Mouse (Mus musculus) layer of hippocampus, adult 11-12 months (tissue): ENCODE measurements around the gene Crtc2.
A peak's percentile ranks its signal among the peaks of the same experiment; 100 is the strongest.

Experiments
- DNase-seq: peaks from one replicate; pipeline ENCODE4 v3.0.0; 2022; ENCODE audit warnings: low spot score

The Crtc2 gene

DNA sequence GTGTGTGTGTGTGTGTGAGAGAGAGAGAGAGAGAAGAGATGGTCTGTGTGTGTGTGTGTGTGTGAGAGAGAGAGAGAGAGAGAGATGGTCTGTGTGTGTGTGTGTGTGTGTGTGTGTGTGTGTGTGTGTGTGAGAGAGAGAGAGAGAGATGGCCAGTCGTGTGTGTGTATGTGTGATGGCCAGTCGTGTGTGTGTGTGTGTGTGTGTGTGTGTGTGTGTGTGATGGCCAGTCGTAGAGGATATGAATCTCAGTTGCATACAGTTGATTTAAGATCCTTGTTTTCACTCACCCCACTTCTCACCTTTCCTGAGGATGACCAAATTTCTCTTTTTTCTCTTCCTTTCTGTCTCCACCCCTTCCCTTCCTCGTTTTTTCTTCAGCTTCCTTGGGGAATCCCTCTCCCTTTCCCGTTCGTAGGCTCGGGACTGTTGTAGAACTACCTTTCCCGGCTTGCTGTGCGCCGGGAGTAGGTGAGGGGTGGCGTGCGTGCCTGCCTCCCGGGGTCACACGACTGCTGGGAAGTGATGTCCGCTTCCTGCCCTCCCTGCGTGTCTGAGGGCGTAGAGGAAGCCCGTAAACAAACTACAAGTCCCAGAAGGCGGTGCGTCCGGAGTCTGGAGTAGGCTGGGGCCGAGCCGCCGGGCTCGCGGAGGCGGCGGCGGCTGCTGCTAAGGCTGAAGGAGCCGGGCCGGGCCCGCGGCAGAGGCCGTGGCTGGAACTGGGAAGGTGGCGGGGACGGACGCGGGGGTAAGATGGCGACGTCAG is at the start of gene Crtc2:
Gene Crtc2 (plus strand): TSS at position 511 of the 766 bp plus-strand sequence.
- peak; percentile 97 for DNase-seq

DNA sequence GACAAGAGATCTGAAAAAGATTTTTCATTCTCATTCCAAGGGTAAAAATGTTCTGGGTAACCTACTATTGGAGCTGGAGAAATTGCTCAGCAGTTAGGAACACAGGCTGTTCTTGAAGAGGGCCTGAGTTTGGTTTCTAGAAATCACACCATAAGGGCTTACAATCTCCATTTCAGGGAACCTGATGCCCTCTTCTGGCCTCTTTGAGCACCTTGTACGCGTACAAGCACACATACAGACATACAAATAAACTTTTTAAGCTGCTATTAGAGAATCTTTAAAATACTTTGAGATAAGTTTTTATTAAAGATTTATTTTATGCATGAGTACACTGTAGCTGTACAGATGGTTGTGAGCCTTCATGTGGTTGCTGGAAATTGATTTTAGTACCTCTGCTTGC is 49.4 kb upstream of the Crtc2 start:
- no peak for DNase-seq

DNA sequence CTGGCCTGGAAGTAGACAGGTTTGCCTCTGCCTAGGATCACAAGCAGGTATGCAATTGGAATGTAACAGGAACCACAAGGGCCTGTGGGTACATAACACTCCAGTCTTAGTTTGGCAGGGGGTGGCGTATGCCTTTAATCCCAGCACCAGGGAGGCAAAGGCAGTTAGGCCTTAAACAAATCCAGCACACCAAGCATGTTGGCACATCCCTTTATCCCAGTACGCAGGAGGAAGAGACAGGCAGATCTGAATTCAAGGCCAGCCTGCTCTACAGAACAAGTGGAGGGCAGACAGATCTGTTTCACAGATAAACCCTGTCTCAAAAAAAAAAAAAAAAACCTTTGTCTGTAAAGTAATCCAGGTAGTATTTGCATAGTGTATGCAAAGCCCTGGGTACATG is 45.3 kb upstream of the Crtc2 start:
- DNase-seq, result no peak

DNA sequence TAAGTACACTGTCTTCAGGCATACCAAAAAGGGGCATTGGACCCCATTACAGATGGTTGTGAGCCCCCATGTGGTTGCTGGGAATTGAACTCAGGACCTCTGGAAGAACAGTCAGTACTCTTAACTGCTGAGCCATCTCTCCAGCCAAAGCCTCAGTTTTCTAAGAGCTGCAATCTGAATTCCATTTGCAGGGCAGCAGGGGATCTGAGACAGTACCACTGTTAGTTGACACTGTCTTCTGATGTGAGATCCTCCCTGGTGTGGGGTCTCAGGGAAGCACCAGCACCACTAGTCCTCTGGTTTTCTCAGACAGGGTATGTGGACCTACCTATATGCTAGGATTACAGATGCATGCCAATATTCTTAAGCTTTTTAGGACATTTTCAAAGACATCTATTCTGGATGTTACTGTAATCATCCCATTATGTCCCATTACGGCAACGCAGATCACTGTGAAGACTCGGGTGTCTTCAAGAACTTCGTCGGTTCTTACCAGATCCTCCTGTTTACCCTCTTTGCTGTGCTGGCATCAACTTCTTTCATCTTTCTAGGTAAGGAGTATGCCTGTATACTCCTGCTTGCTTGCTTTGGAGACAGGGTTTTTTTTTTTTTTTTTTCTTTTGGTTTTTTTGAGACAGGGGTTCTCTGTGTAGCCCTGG is 43.9 kb upstream of the Crtc2 start:
- DNase-seq, result no peak

DNA sequence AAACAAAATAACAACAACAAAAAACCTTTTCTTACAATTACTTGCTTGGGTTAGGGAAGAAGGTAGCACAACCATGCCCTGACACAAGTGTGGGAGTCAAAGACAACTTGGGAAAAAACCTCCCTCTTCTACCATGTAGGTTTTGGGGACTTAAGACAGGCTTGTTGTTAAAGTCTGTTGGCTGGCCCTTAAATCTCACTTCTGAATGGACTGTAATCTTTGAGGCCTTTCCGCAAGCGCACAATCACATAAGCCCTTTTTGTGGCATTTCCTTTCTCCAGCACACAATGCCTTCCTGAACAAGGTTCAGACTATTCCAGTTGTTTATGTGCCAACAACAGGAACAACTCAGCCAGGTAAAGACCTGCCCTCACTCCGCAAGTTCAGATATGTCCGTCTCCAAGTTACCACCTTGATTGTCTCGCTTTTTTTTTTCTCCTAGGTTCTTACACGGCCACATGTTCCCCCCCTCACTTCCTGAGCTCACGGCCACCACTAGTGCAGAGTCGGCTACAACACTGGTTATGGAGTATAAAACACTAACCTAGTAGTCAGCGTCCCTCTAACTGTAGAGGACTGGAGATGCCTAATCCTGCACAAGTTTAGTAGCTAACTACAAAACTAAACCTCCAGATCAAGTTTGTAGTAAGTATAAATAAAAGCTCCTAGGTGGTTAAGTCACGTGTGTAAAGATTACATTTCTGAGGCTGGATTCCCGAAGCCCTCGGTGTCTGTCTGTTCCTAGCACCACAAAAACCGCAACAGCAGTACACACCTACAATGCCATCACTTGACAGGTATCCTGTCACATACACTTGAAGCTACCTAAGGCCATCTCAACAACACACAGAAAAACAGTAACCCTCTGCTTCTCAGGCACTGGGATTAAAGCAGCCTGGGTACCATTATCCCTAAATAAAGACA is 42.2 kb upstream of the Crtc2 start:
- no peak for DNase-seq

DNA sequence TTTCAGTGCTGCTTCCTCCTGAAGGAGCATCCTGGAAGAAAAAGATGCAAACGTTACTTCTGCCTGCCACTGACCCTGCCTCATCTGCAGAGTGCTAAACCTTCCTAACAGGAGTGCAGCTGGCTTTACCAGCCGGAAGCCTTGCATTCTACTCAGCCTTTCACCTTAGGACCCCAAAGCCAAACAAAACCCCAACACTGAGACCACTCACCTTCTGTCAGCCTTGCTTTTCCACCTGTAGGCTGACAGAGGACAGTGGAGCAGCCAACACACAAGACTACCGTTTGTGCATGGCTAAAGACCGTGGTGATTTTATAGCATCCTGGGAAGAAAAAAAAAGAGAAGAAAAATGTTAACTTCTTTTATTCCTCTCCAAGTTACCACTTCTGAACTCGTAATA is 41.2 kb upstream of the Crtc2 start:
- no peak for DNase-seq

DNA sequence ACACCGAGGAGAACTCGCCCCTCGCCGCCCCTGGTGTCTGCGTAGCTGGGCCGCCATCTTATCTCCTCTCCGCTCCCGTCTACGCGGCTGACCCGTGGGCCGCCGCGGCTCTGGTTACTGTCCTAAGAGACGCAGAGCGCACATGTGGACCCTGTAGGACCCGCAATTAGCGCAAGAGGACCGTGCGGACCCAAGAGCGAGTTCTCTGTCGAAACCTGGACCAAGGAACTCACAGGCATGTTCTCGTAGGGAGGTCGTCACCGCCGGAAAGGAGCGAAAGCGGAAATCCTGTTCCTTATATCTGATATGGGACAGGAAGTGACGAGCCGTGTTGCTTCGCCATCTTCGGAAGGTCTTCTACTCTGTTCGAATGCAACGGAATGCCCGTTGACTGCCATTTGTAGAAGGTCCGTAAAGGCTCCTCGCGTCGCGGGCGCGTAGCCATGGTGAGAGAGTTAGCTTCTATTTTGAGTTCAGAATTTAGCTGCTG is 40.5 kb upstream of the Crtc2 start, which contains the start of the genes Rps27 and Rab13:
Gene Rps27 (minus strand): TSS at position 275 of the 490 bp plus-strand sequence.
Gene Rab13 (plus strand): TSS at position 319 of the 490 bp plus-strand sequence.
- DNase-seq, result peak; percentile 94

DNA sequence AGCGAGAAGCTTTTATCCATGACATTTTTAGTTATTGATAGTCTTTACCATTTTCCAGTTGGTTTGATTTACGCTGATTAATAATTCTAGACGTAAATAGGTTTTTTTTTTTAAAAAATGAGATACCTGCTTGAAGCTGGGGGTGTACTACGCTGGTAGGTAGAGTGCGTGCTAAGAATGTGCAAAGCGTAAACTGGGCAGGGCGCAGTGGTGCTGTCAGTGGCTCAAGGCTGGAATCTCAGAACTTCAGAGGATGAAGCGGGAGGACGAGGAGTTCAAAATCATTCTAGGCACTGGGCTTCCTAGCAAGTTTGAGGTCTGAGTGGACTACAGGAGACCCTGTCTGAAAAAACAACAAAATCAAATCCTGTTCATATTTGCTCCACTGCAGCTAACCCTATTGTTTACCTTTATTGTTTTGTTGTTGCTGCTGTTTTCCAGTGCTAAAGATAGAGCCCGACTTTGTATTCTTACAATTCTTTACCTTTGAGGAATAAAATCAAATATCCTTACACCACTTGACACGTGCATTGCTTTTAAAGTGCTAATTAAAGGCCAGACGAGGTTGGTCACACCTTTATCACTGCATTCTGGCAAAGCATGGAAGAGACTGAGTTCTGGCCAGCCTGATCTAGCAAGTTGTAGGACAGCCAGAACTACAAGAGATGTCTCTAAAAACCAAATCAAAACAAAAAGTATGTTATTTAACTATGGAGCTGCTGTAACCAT is 39.8 kb upstream of the Crtc2 start:
- peak; percentile 24 for DNase-seq

DNA sequence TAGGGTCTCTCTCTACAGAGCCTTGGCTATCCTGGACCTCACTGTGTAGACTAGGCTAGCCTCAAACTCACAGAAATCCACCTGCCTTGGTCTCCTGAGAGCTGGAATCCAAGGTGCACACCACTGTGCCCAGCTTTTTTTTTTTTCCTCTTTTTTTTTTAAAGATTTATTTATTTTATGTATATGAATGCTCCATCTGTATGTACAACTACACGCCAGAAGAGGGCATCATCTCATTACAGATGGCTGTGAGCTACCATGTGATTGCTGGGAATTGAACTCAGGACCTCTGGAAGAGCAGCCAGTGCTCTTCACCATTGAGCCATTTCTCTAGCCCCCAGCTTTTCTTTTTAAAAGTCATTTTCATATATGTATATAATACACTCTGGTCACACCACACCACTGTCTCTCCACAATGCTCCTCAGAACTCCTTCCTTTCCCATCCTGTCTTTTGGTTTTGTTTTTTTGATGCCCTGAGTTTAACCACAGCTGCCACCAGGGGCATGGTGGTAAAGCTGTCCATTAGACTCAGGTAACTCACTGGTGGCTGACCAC is 38.1 kb upstream of the Crtc2 start:
- no peak for DNase-seq

DNA sequence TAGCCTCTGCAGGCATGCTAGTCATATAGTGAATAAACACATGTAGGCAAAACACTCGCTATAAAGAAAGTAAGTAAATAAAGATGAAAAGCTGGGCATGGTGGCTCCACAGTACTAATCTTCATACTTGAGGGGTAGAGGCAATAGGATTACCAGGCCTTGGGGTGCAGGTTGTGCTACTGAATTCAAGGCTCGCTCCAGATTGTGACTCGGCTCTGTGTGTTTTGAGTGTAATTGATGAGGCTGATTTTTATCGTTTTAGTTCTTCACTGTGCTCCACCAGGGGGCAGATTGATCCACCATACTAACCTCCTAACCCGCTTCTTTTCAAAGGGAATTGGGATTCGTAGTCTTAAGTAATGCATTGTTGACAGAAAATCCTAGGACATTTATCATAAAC is 33.9 kb upstream of the Crtc2 start:
- DNase-seq, result peak; percentile 67

DNA sequence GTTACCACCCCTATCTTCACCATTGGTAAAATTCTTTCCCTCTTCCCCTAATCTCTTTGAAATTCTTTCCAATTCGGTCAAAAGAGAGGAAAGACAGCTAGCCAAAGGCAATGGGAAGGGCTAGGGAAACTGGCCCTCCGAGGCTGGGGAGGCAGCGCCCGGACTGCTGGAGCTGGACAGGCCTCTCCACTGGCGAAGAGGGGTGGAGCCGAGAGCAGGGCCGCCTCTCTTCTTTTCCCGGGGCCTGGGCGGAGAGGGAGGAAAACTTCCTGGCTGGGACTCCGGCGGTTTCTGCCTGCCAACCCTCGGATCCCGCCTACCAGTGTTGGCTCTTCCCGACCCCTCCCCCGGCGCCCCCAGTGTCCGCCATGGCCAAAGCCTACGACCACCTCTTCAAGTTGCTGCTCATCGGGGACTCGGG is 33.4 kb upstream of the Crtc2 start:
- DNase-seq, result peak; percentile 53

DNA sequence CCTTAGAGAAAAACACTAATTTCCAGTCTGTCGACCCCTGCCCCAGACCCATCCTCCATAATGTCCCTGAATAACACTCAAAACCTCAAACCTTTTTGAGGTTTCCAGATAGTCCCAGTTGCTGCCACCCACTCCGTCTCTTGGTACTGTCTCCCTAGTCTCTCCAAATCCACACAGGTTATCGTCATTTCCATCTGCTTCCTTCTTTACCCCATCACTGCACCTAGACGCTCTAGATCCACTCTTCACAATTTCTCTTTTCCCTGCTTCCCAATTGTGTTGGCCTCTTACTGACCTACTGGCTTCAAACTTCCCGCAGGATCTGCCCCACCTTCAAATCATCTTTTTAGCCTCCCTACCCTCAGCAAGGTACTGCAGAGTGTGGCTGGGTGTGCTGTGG is 32.8 kb upstream of the Crtc2 start:
- no peak for DNase-seq

DNA sequence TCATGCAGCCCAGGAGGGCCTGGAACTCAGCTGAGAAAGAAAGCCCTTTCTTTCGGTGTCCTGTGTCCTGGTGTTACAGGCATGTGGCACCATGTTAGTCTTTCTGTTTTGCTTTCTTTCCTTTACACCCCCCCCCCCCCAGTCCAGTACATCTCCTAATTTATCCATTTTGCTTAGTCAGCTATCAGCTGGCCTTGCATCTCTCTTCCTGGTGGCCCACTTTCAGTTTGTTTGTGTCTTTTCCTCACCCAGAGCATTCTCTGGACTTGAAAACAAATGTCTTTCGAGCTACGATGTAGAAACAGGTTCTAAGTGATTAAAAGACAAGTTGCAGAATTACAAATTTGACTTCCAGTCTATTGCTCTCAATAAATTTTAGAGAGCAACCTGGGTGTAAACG is 31.5 kb upstream of the Crtc2 start:
- no peak for DNase-seq

DNA sequence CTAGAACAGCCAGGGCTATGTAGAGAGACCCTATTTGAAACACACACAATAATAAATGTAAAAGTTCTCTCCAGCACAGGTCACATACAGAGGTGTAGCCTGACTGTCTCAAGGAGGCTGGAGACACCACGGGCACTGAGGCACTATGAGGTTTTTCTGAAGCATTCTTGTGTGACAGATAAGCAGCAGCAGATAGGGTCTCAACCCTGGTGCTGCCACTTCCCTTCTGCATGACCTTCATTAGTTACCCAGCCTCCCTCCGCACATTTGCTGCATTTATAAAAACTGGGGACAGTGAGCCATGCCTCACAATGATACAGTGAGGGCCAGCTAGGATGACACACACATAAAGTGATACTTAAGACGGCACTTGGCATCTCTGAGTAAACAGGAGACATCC is 31.0 kb upstream of the Crtc2 start:
- DNase-seq, result no peak

DNA sequence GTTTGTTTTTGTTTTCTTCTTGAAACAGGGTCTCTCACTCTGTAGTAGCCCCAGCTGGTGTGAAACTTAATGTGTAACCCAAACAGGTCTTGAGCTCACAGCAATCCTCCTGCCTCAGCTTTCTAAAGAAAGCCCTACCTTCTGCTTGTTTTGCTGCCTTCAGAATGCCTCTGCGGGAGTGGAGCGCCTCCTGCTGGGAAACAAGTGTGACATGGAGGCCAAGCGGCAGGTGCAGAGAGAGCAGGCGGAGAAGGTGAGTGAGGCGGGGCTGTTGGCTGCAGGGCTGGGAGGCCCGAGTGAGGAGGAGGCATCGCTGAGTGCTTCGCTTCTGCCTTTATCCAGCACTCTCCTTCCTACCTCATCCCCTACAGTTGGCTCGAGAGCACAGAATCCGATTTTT is 29.6 kb upstream of the Crtc2 start:
- no peak for DNase-seq

DNA sequence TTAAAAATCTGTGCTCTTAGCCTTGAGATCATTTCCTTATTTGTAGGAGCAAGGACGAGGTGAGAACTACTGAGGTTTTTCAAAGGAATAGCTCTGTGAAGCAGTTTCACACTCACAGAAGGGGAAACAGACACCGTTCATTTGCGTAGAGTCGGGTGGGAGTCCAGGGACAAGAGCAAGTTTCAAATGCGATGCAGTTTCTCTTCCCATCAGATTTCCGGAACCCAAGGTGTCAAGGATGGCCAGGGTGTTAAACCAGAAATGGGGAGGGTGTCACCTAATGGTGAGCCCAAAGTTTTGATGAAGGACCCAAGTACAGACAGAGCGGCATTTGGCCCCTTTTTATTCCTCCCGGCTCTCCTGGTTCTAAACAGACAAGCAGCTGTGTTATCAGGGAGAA is 22.9 kb upstream of the Crtc2 start:
- no peak for DNase-seq

DNA sequence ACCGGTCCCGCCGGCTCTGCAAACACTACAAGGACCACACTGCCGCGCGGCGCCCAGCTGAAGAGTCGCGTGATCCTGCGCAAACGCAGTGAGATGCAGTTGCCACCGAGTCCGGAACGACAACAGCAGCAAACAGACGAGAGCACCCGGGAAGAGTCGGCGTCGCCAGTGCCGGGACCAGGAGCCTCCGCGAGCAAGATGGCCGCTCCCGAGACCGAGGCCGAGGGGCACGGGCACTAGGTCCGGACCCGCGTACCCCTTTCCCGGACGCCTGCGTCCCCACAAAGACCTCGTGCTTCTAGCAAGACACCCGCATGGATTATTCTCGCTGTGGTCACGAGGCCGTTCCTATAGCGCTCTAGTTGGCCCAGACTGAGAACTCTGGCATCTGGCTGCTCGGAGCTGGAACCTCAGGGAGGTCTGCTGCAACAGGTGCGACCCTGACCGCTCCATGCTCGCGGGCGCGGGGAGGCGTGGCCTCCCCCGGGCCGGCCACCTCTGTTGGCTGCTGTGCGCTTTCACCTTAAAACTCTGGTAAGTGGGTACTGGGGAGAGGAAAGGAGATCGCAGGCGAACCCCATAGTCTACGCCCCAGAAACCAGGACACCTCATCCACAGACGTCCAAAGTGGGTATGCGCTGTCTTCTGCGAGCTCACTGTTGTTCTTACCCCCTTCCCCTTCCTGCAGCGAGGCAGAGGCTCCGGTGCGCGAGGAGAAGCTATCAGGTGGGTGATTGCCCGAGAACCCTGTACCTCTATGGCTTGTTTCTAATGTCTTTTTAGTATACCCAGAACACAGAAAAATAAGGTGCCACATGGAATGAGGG is 22.2 kb upstream of the Crtc2 start, which contains the start of gene Jtb:
Gene Jtb (plus strand): TSS at position 91 of the 827 bp plus-strand sequence.
- DNase-seq, result peak; percentile 96

DNA sequence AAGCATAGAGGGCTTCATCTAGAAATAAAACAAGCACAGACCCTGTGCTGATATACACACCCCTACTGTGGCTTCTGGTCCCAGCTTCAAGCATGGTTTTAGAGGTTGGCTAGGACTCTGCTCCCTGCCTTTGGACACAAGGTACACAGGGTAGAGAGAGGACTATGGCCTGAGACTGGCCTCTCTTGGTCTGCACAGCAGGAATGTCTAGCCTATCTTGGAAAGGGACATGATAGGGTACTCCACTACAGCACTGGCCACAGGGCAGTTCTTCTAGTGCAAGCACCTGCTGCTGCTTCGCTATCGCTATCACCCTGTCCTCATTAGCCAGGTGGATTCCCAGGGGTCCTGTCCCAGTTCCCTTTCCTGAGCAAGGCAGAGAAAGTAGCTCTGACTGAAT is 12.7 kb upstream of the Crtc2 start:
- no peak for DNase-seq

DNA sequence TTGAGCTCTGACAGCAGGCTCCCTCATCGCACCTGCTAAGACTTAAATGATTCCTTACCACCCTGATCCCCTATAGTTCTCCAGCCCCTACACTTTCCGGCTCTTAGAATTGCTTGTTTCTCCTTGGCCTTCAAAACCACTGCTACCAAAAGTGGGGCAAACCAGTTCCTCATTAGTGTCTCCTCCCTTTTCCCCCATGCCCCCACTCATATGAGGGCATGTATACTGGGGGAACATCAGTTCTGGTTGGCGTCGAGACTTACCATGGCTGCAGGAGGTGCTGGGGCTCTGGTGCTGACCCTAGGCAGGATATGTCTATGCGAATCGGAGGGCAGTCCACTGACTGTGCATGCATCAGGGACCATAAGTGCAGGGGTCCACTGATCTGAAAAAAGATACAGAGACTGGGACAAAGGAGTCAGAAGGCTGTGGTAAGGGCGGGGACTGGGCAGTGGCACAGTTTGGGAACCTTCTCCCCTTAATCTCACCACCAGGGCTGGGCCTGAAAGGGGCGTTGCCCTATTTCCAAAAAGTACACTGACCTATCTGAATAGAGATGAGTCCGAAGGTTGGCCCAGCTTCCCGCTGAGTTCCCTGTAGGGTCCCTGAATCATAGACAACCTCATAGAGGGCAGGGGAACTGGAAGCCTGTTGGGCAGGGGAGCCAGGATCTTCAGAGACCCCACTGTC is 12.1 kb upstream of the Crtc2 start:
- DNase-seq, result no peak
